Mouse (Mus musculus) heart, adult 10 weeks (tissue): Measurements from ENCODE around the gene Nxpe5. TPM values are rescaled to one million over a fixed set of nuclear protein-coding genes. Genes with fewer than 3 reads are reported as not detected.

Experiments used
- polyA plus RNA-seq: library from polyadenylated mRNA; stranded (reverse); fragments of 350-450 nt; fragmentation: Illumina TruSeq; extraction: RNeasy Lipid Tissue Mini Kit (QIAGEN cat#74804); gene quantifications from one replicate; pipeline ENCODE4 v1.2.3, GENCODE M21; 2014; ENCODE audit warnings: low read depth, low replicate concordance

Nxpe5 gene
- polyA plus RNA-seq: 0.24 TPM

DNA sequence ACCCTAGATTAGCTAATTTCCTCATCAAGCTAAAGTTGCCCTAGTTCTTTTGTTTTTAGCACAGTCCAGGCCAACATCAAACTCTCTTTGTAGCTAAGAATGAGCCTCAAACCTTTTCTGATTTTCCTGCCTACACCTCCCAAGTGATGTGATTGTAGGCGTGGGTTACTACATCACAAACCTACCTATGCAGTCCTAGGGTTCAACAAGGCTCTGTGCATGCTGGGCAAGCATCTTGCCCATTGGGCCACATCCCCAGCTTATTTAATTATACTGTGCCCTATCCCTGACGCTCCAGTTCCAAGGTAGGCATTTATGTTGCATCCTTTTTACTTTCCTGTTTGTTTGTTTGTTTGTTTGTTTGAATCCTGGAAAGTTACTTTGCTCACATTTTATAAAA lies at the start of gene Nxpe5:
Nxpe5 (plus strand) TSS at position 199 of the 400 bp plus-strand sequence.

DNA sequence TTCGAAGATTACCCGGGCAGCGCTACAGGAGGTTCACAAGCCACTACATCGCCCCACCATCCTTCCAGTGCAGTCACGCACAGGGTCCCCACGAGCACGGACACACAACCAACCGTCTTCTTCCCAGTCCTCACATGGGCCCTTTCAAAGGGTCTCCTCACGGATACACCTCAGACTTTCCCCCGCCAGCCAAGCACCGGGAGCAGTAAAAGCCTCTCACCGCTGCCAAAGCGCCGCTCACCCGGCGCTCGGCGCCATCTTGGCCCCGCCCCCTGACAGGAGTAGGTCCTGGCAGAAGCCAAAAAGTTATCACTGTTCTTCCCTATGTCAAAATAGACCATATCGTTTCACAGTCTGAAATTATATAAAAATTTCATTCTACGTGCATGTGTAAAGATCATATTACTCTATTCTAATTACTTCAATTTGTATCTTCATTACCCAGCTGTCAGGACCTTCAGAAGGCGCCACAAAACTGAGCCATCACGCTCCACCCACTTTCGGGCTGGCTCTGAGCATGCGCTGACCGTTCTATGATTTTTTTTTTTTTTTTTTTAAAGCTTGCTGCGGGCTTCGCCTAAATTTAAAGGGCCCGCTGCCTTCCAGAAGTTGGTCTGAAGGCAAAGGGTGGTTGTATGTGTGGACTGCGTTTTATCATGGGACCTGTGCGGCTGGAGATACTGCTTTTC lies 38.6 kb upstream of the Nxpe5 start, which contains the start of the genes Taf6 and Cnpy4:
Taf6 (minus strand) TSS at position 502 of the 689 bp plus-strand sequence.
Cnpy4 (plus strand) TSS at position 536 of the 689 bp plus-strand sequence.

DNA sequence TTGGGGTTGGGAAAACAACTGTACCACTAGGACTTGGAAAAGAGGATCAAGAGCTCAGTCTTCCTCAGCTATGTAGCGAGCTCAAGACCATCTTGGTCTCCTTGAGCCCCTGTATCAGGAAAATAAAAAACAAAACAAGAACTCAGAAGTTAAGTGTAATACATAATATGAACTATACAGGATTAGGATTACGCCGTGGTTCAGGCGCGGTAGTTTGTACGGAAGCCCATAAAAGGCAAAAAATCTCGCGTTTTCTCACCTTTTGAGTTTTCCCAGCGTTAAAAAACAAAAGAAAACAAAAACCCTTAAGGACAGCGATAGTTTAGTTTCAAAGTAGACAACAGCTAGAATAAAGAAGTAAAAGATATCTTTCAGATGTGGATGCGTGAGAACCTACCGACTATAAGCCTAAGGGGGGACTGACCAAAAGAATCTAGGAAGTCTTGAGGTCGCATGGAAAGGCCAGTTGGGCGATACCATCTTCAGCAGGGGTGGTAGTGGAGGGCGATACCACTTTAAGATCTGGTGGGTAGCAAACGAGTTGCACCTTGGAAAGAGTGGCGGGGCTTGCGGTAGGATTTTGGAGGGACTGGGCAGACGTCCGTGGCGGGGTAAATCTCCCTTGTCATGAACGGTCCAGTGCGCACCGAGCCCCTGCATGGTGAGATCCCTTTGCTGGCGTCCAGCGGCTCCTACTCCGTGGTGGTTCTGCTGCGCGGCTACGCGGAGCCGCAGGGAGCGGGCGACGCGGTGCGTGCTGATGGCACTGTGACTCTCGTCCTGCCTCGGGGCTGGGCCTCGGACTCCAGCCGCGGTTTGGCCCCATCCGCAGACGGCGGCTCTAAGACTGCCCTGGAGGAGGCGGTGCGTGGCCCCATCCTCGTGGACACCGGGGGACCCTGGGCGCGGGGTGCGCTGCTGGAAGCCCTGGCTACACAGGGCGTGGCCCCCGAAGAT lies 31.6 kb upstream of the Nxpe5 start, which contains the start of gene Mblac1:
Mblac1 (plus strand) TSS at position 544 of the 957 bp plus-strand sequence.

DNA sequence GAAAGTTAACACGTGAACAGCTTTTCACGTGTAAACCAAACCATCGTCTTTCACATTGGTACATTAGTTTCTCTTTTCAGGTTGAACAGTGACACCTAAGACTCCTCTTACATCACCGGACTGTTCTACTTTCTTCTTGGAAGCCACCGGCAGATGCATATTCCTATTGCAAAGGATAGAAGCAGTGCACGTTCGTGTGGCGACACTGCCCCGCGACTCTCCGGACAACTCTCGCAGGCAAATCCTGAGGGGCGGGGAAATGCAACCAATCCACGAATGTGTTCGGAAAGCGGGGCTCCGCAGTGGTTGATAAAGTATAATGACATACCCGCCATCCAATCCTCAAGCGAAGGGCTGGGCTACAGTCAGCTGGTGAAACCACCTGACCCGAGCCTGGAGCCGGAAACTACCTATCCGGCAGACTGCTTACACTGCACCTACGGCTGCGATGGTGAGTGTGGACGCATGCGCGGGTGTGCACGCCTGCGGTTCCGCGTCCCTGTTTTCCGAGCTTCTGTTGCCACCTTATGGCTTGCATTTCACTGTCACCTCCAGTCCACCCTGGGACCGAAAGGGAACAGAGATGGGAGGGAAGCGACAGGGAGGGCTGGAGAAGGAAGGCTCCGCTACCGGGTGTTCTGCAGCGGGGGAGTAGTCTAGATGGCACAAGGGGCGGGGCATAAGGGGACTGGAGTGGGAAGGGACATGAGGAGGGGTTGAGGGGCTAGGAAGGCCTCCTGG lies 29.8 kb downstream of the Nxpe5 start, which contains the start of gene Lamtor4:
Lamtor4 (plus strand) TSS at position 130 of the 741 bp plus-strand sequence.

DNA sequence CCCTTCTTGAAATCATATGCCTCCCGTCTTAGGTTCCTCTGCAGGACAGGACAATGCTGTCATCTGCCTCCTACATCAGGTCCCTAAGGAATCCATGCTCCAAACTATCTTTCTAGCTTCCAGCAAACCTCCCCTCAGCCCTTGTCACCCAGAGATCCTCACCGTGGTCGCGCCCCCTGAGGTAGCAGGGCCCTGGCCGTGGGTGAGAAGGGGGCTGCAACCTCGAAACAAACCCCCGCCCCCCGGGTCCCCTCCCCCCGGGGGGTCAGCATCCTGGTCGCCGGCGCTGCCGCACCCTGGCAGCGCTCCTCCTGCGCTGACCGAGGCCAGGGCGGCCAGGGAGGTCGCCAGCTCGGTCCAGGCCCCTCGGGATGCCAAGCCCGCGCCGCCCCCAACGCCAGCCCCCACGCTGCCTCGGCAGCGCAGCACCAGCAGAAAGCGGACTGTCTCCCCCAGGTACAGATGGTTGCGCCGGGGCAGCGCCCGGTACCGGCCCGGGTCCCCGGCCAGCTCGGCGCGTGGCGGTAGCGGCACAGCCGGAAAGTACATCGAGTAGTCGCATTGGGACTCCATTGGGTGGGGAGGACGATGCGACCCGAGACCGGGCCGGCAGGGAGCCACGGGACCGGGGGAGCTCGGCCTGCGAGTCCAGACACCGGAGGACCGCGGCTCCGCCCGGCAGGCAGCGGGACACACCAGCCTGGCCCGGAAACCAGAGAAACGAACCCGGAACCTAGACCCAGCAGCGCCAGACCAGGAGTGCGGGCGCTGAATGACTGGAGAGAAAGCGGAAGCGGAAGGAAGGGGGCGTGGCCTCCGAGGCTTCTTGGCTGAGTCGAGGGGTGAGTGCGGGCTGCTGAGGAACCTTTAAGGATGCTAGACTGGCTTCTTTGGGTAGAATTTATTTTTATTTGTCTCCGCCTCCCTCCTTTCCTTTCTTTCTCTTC lies 37.8 kb downstream of the Nxpe5 start, which contains the start of gene BC037034:
BC037034 (minus strand) TSS at position 774 of the 947 bp plus-strand sequence.

DNA sequence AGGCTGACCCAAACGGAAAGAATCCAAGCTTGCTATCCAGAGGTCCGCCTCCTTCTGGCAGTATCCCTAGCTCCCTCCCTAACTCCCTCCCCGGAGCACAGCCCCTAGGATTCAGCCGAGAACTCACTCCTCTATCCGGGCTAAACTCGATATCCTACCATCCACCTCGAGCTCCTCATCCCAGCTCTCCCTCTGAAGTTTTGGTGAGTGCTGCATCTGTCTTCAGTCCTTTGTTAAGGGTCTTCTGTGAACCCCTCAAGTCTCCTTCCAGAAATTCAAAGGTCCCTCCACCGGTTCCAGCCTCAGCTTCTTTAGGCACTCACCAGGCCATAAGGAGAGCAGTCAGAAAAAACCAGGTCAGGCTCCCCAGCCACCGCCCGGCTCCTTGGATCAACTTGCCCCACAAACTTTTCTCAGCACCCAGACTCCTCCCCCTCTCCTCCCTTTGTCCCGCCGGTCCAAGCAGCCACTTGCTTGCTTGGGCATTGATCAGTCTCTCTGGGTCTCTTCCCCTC lies 46.8 kb downstream of the Nxpe5 start, which contains the start of gene Gal3st4:
Gal3st4 (minus strand) TSS at position 432 of the 515 bp plus-strand sequence.

DNA sequence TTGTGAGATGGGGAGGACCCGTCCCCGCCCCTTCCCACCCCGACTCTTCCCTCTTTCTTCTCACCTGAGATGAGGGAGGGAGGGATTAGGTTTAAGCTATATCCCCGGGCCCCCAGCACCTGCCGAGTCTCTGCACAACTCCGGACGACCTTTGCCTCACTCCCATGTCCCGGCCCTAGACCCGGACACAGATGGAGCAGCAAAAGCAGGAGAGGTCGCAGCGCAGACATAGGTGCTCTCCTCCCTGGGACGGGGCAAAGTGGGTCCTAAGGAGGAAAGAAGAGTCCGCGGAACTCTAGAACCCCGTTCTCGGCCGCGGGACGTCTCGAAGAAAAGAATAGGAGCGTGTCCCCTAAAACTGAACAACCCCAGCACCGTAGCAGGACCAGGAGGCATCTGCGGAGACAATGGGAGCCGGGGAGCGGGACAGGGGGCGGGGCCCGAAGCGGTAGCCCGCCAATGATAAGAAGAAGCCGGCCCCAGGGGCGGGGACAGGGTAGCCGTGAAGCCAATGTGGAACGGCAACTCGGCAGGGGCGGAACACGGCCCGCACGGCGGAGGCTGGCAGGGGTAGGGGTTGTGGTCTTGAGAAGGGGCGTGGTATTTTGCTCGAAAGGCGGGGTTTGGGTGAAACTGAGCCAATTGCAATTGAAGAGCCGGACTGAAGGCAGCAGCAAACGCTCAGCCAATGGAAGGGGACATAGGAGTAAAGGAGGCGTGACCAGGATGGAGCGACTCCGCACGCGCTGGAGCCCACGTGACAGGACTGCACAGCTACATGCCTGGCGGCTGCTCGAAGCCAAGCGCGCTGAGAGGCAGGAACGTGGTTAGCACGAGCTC lies 54.1 kb downstream of the Nxpe5 start, which contains the start of the genes Gm43720, Gpc2 and Stag3:
Gm43720 (minus strand) TSS at position 374 of the 840 bp plus-strand sequence.
Gpc2 (minus strand) TSS at position 421 of the 840 bp plus-strand sequence.
Stag3 (plus strand) TSS at position 656 of the 840 bp plus-strand sequence.

Other genes with a start within 250 kb of the Nxpe5 start
- gene Azgp1, start 244.4 kb upstream of the Nxpe5 start, polyA plus RNA-seq: 1.7 TPM
- gene Smok3a, start 204.6 kb upstream of the Nxpe5 start, polyA plus RNA-seq: not detected
- gene Smok3b, start 204.5 kb upstream of the Nxpe5 start, polyA plus RNA-seq: not detected
- gene Smok3c, start 172.7 kb upstream of the Nxpe5 start, polyA plus RNA-seq: not detected
- 6.7 TPM for gene Zkscan1, start 140.8 kb upstream of the Nxpe5 start, polyA plus RNA-seq
- 16.7 TPM for gene Zscan21, start 109.0 kb upstream of the Nxpe5 start, polyA plus RNA-seq
- 3.8 TPM for gene Zfp113, start 70.2 kb upstream of the Nxpe5 start, polyA plus RNA-seq
- 160 TPM for gene Cops6, start 64.8 kb upstream of the Nxpe5 start, polyA plus RNA-seq
- gene Ap4m1, start 53.9 kb upstream of the Nxpe5 start, polyA plus RNA-seq: 13.0 TPM
- gene Mcm7, start 53.5 kb upstream of the Nxpe5 start, polyA plus RNA-seq: 14.8 TPM
- gene Taf6, start 38.4 kb upstream of the Nxpe5 start, polyA plus RNA-seq: 41.9 TPM
- 6.7 TPM for gene Cnpy4, start 38.4 kb upstream of the Nxpe5 start, polyA plus RNA-seq
- gene Mblac1, start 31.6 kb upstream of the Nxpe5 start, polyA plus RNA-seq: 1.7 TPM
- gene Lamtor4, start 29.6 kb downstream of the Nxpe5 start, polyA plus RNA-seq: 70.5 TPM
- gene BC037034, start 38.1 kb downstream of the Nxpe5 start, polyA plus RNA-seq: 7.1 TPM
- not detected for gene Gal3st4, start 46.9 kb downstream of the Nxpe5 start, polyA plus RNA-seq
- 0.18 TPM for gene Gm43720, start 54.1 kb downstream of the Nxpe5 start, polyA plus RNA-seq
- gene Gpc2, start 54.1 kb downstream of the Nxpe5 start, polyA plus RNA-seq: 0.63 TPM
- gene Stag3, start 54.3 kb downstream of the Nxpe5 start, polyA plus RNA-seq: 0.34 TPM
- gene Pvrig, start 116.1 kb downstream of the Nxpe5 start, polyA plus RNA-seq: not detected
- gene Zfp157, start 215.6 kb downstream of the Nxpe5 start, polyA plus RNA-seq: 4.1 TPM